Mouse (Mus musculus): ENCODE results near the gene Lmcd1.

- TF ChIP-seq CTCF (IDR thresholded peaks at IDR 0.05; ENCODE audit: low read depth) (no peak), EP300 (IDR thresholded peaks at IDR 0.05; ENCODE audit: low read depth) (no peak)
Observed at GRCm38 (mm10) chr6:112280945-112281344, 7.4 kb downstream of the Lmcd1 start.
